Mouse (Mus musculus) forebrain, embryonic 11.5 days (tissue): Measurements from ENCODE around the gene Qars. TPM values are rescaled to one million over a fixed set of nuclear protein-coding genes. Genes with fewer than 3 reads are reported as not detected.

ENCODE experiments used
- ATAC-seq: fragments of 200-750 bp; cut with Nextera tagmentation; replicated peaks from 2 replicates; pipeline ENCODE4 v1.8.0; 2017; ENCODE audit warnings: moderate TSS enrichment; ENCODE audit not compliant: low FRiP score
- DNase-seq: peaks from one replicate; pipeline ENCODE4 v3.0.0-alpha.2; 2017; ENCODE audit warnings: low spot score
- H3K27ac ChIP-seq: fragments of 300-500 bp; sonication (generic); 2 replicates; pipeline ENCODE4 v1.5.1; 2014; ENCODE audit warnings: low read depth, low read length
- H3K27me3 ChIP-seq: fragments of 300-500 bp; sonication (generic); 2 replicates; pipeline ENCODE4 v1.6.1; 2014; ENCODE audit warnings: mild to moderate bottlenecking, low read length, mixed read lengths; ENCODE audit not compliant: control insufficient read depth, insufficient read depth
- H3K36me3 ChIP-seq: fragments of 300-500 bp; sonication (generic); 2 replicates; pipeline ENCODE4 v1.6.1; 2014; ENCODE audit warnings: mild to moderate bottlenecking, low read length, moderate library complexity, mixed read lengths; ENCODE audit not compliant: control insufficient read depth, insufficient read depth
- H3K4me1 ChIP-seq: fragments of 300-500 bp; sonication (generic); replicated peaks from 2 replicates; pipeline ENCODE4 v1.6.1; 2014; ENCODE audit warnings: low read length, mixed read lengths; ENCODE audit not compliant: control insufficient read depth, insufficient read depth
- H3K4me2 ChIP-seq: fragments of 300-500 bp; sonication (generic); 2 replicates; pipeline ENCODE4 v1.6.1; 2014; ENCODE audit warnings: low read depth, mild to moderate bottlenecking, low read length, moderate library complexity, mixed read lengths; ENCODE audit not compliant: severe bottlenecking
- H3K4me3 ChIP-seq: fragments of 300-500 bp; sonication (generic); 2 replicates; pipeline ENCODE4 v1.5.1; 2014; ENCODE audit warnings: low read depth, low read length
- H3K9ac ChIP-seq: fragments of 300-500 bp; sonication (generic); 2 replicates; pipeline ENCODE4 v1.6.1; 2014; ENCODE audit warnings: low read length
- H3K9me3 ChIP-seq: fragments of 300-500 bp; sonication (generic); 2 replicates; pipeline ENCODE4 v1.6.1; 2016; ENCODE audit warnings: low read length, mixed read lengths; ENCODE audit not compliant: control insufficient read depth
- WGBS: fragments of 180-500 bp; shearing (Covaris S2); extraction: QIAGEN DNeasy Blood & Tissue Kit; methylation state at CpG from one replicate; pipeline ENCODE4 v1.1.7; 2014; 5-methylcytosine and 5-hydroxymethylcytosine counted together
- polyA plus RNA-seq: library from polyadenylated mRNA; unstranded; fragments of >200 nt; fragmentation: Nextera tagmentation; extraction: Ambion mirVana; gene quantifications from 2 replicates; pipeline ENCODE4 v1.2.1, GENCODE M21; 2014

Gene Qars
- polyA plus RNA-seq, 1 experiment from 2014 or later = 116 TPM

GRCm38 (mm10) chr9:108469430-108469829, 38.1 kb upstream of the Qars start:
- no peak for DNase-seq
- no peak overlapping the region for H3K4me2 ChIP-seq
- H3K27ac ChIP-seq = no peak overlapping the region
- H3K36me3 ChIP-seq = no peaks in the 10 kb centered on the region
- no peaks in the 10 kb centered on the region for H3K9me3 ChIP-seq
- no peak overlapping the region for H3K4me3 ChIP-seq
- no peak for ATAC-seq
- no peaks in the 10 kb centered on the region for H3K27me3 ChIP-seq
- H3K9ac ChIP-seq = no peak overlapping the region
- H3K4me1 ChIP-seq = no peaks in the 10 kb centered on the region
- WGBS = 81% methylated on average over 5 of the region's 5 CpGs

GRCm38 (mm10) chr9:108469845-108470244, 37.7 kb upstream of the Qars start:
- no peak for ATAC-seq
- 78% methylated on average over 4 of the region's 4 CpGs for WGBS

GRCm38 (mm10) chr9:108474528-108474927, 33.0 kb upstream of the Qars start:
- DNase-seq (no peak), ATAC-seq (no peak)
- Histone ChIP-seq H3K9ac (no peak overlapping the region), H3K9me3 (no peaks in the 10 kb centered on the region), H3K4me3 (no peak overlapping the region), H3K36me3 (no peaks in the 10 kb centered on the region), H3K4me2 (no peak overlapping the region), H3K4me1 (peaks cover 9% of the 10 kb centered on the region; the same call in 1 of the 2 replicates), H3K27ac (no peak overlapping the region), H3K27me3 (no peaks in the 10 kb centered on the region)
- WGBS = 50% methylated on average over 1 of the region's 1 CpGs

More at GRCm38 (mm10) chr9:108469845-108470244, 37.7 kb upstream of the Qars start:
- Histone ChIP-seq H3K9ac (no peak overlapping the region), H3K27me3 (no peaks in the 10 kb centered on the region), H3K4me1 (no peaks in the 10 kb centered on the region), H3K4me3 (no peak overlapping the region), H3K27ac (no peak overlapping the region), H3K4me2 (no peak overlapping the region), H3K9me3 (no peaks in the 10 kb centered on the region), H3K36me3 (no peaks in the 10 kb centered on the region)
- DNase-seq = no peak

- under 1% methylated on average over 20 of the region's 20 CpGs for WGBS
These were observed 28.8 kb upstream of the Qars start for GRCm38 (mm10) chr9:108478638-108479156.

GRCm38 (mm10) chr9:108479241-108479640, 28.3 kb upstream of the Qars start:
- Histone ChIP-seq H3K4me1 (peaks cover 13% of the 10 kb centered on the region; the same call in 1 of the 2 replicates), H3K27me3 (no peaks in the 10 kb centered on the region), H3K4me2 (peak overlapping the region; percentile 61; the same call in 1 of the 2 replicates), H3K9ac (peak overlapping the region; percentile 44; the same call in 1 of the 2 replicates), H3K9me3 (no peaks in the 10 kb centered on the region), H3K4me3 (peak overlapping the region; percentile 37; the same call in 1 of the 2 replicates), H3K36me3 (peaks cover 2% of the 10 kb centered on the region), H3K27ac (peak overlapping the region; percentile 79; the same call in 1 of the 2 replicates)
- DNase-seq = peak; percentile 62
- ATAC-seq = peak; percentile 28; the same call in 1 of the 2 replicates
- WGBS = 26% methylated on average over 11 of the region's 11 CpGs

More at GRCm38 (mm10) chr9:108478638-108479156, 28.8 kb upstream of the Qars start:
- ATAC-seq = peak; percentile 75
- peak overlapping the region; percentile 79 for H3K27ac ChIP-seq
- DNase-seq = peak; percentile 91
- peak overlapping the region; percentile 61 for H3K9ac ChIP-seq
- H3K4me2 ChIP-seq = peak overlapping the region; percentile 61
- no peaks in the 10 kb centered on the region for H3K9me3 ChIP-seq
- H3K27me3 ChIP-seq = no peaks in the 10 kb centered on the region
- peak overlapping the region; percentile 37 for H3K4me3 ChIP-seq
- peaks cover 13% of the 10 kb centered on the region; the same call in 1 of the 2 replicates for H3K4me1 ChIP-seq
- no peaks in the 10 kb centered on the region; the same call in 1 of the 2 replicates for H3K36me3 ChIP-seq

- Histone ChIP-seq H3K4me1 (peaks cover 13% of the 10 kb centered on the region; the same call in 1 of the 2 replicates), H3K36me3 (peaks cover 4% of the 10 kb centered on the region), H3K27me3 (no peaks in the 10 kb centered on the region), H3K4me3 (peak within 1 kb of the TSS; percentile 44), H3K9ac (peak within 1 kb of the TSS; percentile 73), H3K27ac (peak within 1 kb of the TSS; percentile 79), H3K9me3 (no peaks in the 10 kb centered on the region), H3K4me2 (peak within 1 kb of the TSS; percentile 68)
- WGBS = 8% methylated on average over 10 of the region's 10 CpGs
- ATAC-seq (peak; percentile 68), DNase-seq (peak; percentile 64)
These were observed 27.7 kb upstream of the Qars start, which contains the start of gene Lamb2 for GRCm38 (mm10) chr9:108479721-108480351. Gene Lamb2, plus strand, starts transcription at chr9:108479736.

GRCm38 (mm10) chr9:108480813-108481519, 26.5 kb upstream of the Qars start:
- ATAC-seq (no peak), DNase-seq (no peak)
- no peak overlapping the region for H3K9ac ChIP-seq
- H3K27ac ChIP-seq = no peak overlapping the region
- peaks cover 13% of the 10 kb centered on the region; the same call in 1 of the 2 replicates for H3K4me1 ChIP-seq
- H3K36me3 ChIP-seq = peaks cover 4% of the 10 kb centered on the region
- H3K4me2 ChIP-seq = no peak overlapping the region
- H3K27me3 ChIP-seq = no peaks in the 10 kb centered on the region
- no peak overlapping the region for H3K4me3 ChIP-seq
- H3K9me3 ChIP-seq = no peaks in the 10 kb centered on the region
- WGBS = 94% methylated on average over 28 of the region's 28 CpGs

- Histone ChIP-seq H3K27ac (no peak overlapping the region), H3K27me3 (no peaks in the 10 kb centered on the region), H3K4me1 (peaks cover 13% of the 10 kb centered on the region; the same call in 1 of the 2 replicates), H3K4me3 (no peak overlapping the region), H3K9me3 (no peaks in the 10 kb centered on the region), H3K4me2 (no peak overlapping the region), H3K36me3 (peaks cover 4% of the 10 kb centered on the region), H3K9ac (no peak overlapping the region)
- WGBS = 91% methylated on average over 19 of the region's 19 CpGs
- DNase-seq (no peak), ATAC-seq (no peak)
These were observed 25.8 kb upstream of the Qars start for GRCm38 (mm10) chr9:108481520-108482210.
